Mouse (Mus musculus) MEL (cell line): ENCODE measurements around the gene Atg16l1.

Experiments used
- CTCF ChIP-seq, 3 experiments: IDR thresholded peaks in 2 of 3; conservative IDR thresholded peaks in 1 of 3; 2 replicates each; pipeline ENCODE4 v1.5.1; 2011 to 2012; ENCODE audit warnings: low read length in 3 of 3, low read depth in 2 of 3, mild to moderate bottlenecking in 2 of 3, improper control_type of control experiment in 1 of 3, inconsistent platforms in 1 of 3, mixed read lengths in 1 of 3, moderate library complexity in 1 of 3; ENCODE audit not compliant: control insufficient read depth in 1 of 3, insufficient read depth in 1 of 3, poor library complexity in 1 of 3, severe bottlenecking in 1 of 3
- EP300 ChIP-seq, 2 experiments: IDR thresholded peaks; 2 replicates each; pipeline ENCODE4 v1.6.1; 2011; ENCODE audit warnings: improper control_type of control experiment in 2 of 2, low read length in 2 of 2, low read depth in 1 of 2, mild to moderate bottlenecking in 1 of 2
- GABPA ChIP-seq: IDR thresholded peaks from 2 replicates; pipeline ENCODE4 v1.6.1; 2012; ENCODE audit warnings: low read depth, mild to moderate bottlenecking, inconsistent platforms, low read length, improper control_type of control experiment, moderate library complexity
- MAFK ChIP-seq: IDR thresholded peaks from 2 replicates; pipeline ENCODE4 v1.6.1; 2011; ENCODE audit warnings: low read depth, mild to moderate bottlenecking, low read length, improper control_type of control experiment, borderline replicate concordance
- SMC3 ChIP-seq: IDR thresholded peaks from 2 replicates; pipeline ENCODE4 v1.6.1; 2011; ENCODE audit warnings: low read depth, low read length, improper control_type of control experiment
- TAL1 ChIP-seq: IDR thresholded peaks from 2 replicates; pipeline ENCODE4 v1.6.1; 2012; ENCODE audit warnings: mild to moderate bottlenecking, inconsistent platforms, low read length, moderate library complexity, mixed read lengths
- TCF12 ChIP-seq: IDR thresholded peaks from 2 replicates; pipeline ENCODE4 v1.6.1; 2014; ENCODE audit warnings: low read depth, mild to moderate bottlenecking, inconsistent platforms, low read length, improper control_type of control experiment, moderate library complexity

DNA sequence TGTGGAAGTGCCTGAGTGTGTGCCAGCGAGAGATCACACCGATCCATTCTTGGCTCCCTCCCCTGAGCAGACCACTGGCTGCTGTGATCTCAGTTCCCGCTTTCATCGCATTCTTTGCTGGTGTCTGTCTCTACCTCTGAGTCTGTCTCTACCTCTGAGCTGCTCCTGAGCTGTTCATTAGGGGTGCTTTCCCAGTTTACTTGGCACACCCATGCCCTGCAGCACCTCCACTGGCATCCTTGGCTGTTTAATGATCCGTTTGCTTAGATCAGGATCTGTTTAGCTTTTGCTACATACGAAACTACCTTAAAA is 37.4 kb downstream of the Atg16l1 start:
- TF ChIP-seq TAL1: no peak
- no peak for TF ChIP-seq MAFK
- TF ChIP-seq CTCF (IDR thresholded peaks at IDR 0.05 in 2 of 3, conservative IDR thresholded peaks at IDR 0.05 in 1 of 3; ENCODE audit: control insufficient read depth in 1 of 3, insufficient read depth in 1 of 3, low read depth in 2 of 3, low read length in 3 of 3, poor library complexity in 1 of 3, severe bottlenecking in 1 of 3): no peak
- TF ChIP-seq GABPA: no peak
- TF ChIP-seq SMC3: no peak
- no peak for TF ChIP-seq EP300 (IDR thresholded peaks at IDR 0.05; ENCODE audit: low read depth in 1 of 2, low read length in 2 of 2)
- TF ChIP-seq TCF12: no peak
